27 mouse cellular contexts compared by ENCODE assay signal in genomic region chr2:45051321-45051720, GRCm38 (mm10).
"Had no signal": no experiment of that assay in that cellular context is flagged by ENCODE, and none has a peak within 500 bp of the region (broad histone marks: within the 10 kb centered on the region; RNA-seq: fewer than 3 reads in every experiment).

No protein-coding gene starts in this region.

- H3K9me3 ChIP-seq: embryonic facial prominence, embryonic 10.5 days; embryonic facial prominence, embryonic 12.5 days; embryonic facial prominence, embryonic 13.5 days; embryonic facial prominence, embryonic 15.5 days; forebrain, embryonic 10.5 days; forebrain, embryonic 12.5 days; forebrain, embryonic 13.5 days; forebrain, embryonic 15.5 days had no signal

- H3K4me3 ChIP-seq: embryonic facial prominence, embryonic 10.5 days; embryonic facial prominence, embryonic 12.5 days; embryonic facial prominence, embryonic 13.5 days; embryonic facial prominence, embryonic 15.5 days; erythroblast, embryonic 14.5 days; forebrain, embryonic 10.5 days; forebrain, embryonic 12.5 days; forebrain, embryonic 13.5 days; forebrain, embryonic 15.5 days; gastrocnemius, adult 2 months had no signal

- H3K27me3 ChIP-seq: embryonic facial prominence, embryonic 12.5 days; embryonic facial prominence, embryonic 13.5 days; embryonic facial prominence, embryonic 15.5 days; forebrain, embryonic 12.5 days; forebrain, embryonic 13.5 days; forebrain, embryonic 15.5 days had no signal

- H3K36me3 ChIP-seq: embryonic facial prominence, embryonic 10.5 days; embryonic facial prominence, embryonic 12.5 days; embryonic facial prominence, embryonic 13.5 days; embryonic facial prominence, embryonic 15.5 days; forebrain, embryonic 10.5 days; forebrain, embryonic 12.5 days; forebrain, embryonic 15.5 days had no signal

- DNase-seq: cerebellum, adult 2 months; cerebellum, adult 8-10 months; cerebellum, adult 9-10 months; cerebellum, adult 9-11 months; cerebellum, postnatal 10 days; cerebellum, postnatal 14 days; cerebellum, postnatal 25 days; cerebellum, postnatal 36 days; embryo, embryonic 11 days; forebrain, postnatal 0 days; gastrocnemius, adult 2 months; gastrocnemius, postnatal 10 days; gastrocnemius, postnatal 14 days; gastrocnemius, postnatal 25 days; gastrocnemius, postnatal 36 days; heart, adult 18-20 months had no signal

- H3K4me2 ChIP-seq: embryonic facial prominence, embryonic 12.5 days; embryonic facial prominence, embryonic 13.5 days; embryonic facial prominence, embryonic 15.5 days; forebrain, embryonic 12.5 days; forebrain, embryonic 13.5 days; forebrain, embryonic 15.5 days had no signal

- H3K9ac ChIP-seq: embryonic facial prominence, embryonic 12.5 days; embryonic facial prominence, embryonic 13.5 days; embryonic facial prominence, embryonic 15.5 days; forebrain, embryonic 12.5 days; forebrain, embryonic 13.5 days; forebrain, embryonic 15.5 days; forebrain, postnatal 0 days had no signal

- ATAC-seq: forebrain, embryonic 13.5 days; forebrain, embryonic 14.5 days; forebrain, embryonic 15.5 days; forebrain, embryonic 16.5 days; forebrain, postnatal 0 days had no signal

- H3K27ac ChIP-seq: embryonic facial prominence, embryonic 10.5 days; embryonic facial prominence, embryonic 12.5 days; embryonic facial prominence, embryonic 13.5 days; embryonic facial prominence, embryonic 15.5 days; forebrain, embryonic 10.5 days; forebrain, embryonic 12.5 days; forebrain, embryonic 13.5 days; forebrain, embryonic 15.5 days had no signal
